Mouse (Mus musculus) lung, postnatal 0 days (tissue): ENCODE data around the gene Cd164l2. TPM values are rescaled to one million over a fixed set of nuclear protein-coding genes. Genes with fewer than 3 reads are reported as not detected.
A peak's percentile ranks its signal among the peaks of the same experiment; 100 is the strongest.

Experiments
- ATAC-seq: fragments of 200-750 bp; cut with Nextera tagmentation; 2 replicates; pipeline ENCODE4 v1.8.0; 2017; ENCODE audit warnings: moderate library complexity
- DNase-seq: peaks from one replicate; pipeline ENCODE4 v3.0.0-alpha.2; 2016; ENCODE audit warnings: low spot score
- H3K27ac ChIP-seq: fragments of 300-500 bp; sonication (generic); 2 replicates; pipeline ENCODE4 v1.5.1; 2014; ENCODE audit warnings: antibody characterized with exemption, mild to moderate bottlenecking, low read length, mixed read lengths
- H3K27me3 ChIP-seq: fragments of 300-500 bp; sonication (generic); replicated peaks from 2 replicates; pipeline ENCODE4 v1.6.1; 2014; ENCODE audit warnings: low read length, mixed read lengths; ENCODE audit not compliant: insufficient read depth
- H3K36me3 ChIP-seq: fragments of 300-500 bp; sonication (generic); 2 replicates; pipeline ENCODE4 v1.6.1; 2014; ENCODE audit warnings: low read length, mixed read lengths; ENCODE audit not compliant: insufficient read depth
- H3K4me1 ChIP-seq: fragments of 300-500 bp; sonication (generic); 2 replicates; pipeline ENCODE4 v1.6.1; 2014; ENCODE audit warnings: antibody characterized with exemption, low read depth, low read length, mixed read lengths; ENCODE audit not compliant: insufficient read depth
- H3K4me2 ChIP-seq: fragments of 300-500 bp; sonication (generic); replicated peaks from 2 replicates; pipeline ENCODE4 v1.6.1; 2014; ENCODE audit warnings: low read depth, mild to moderate bottlenecking, low read length, moderate library complexity, mixed read lengths
- H3K4me3 ChIP-seq: fragments of 300-500 bp; sonication (generic); 2 replicates; pipeline ENCODE4 v1.5.1; 2014; ENCODE audit warnings: low read depth, low read length
- H3K9ac ChIP-seq: fragments of 300-500 bp; sonication (generic); replicated peaks from 2 replicates; pipeline ENCODE4 v1.6.1; 2014; ENCODE audit warnings: low read depth, mild to moderate bottlenecking
- H3K9me3 ChIP-seq: fragments of 300-500 bp; sonication (generic); 2 replicates; pipeline ENCODE4 v1.6.1; 2016; ENCODE audit warnings: low read length, mixed read lengths
- CTCF ChIP-seq: IDR thresholded peaks from 2 replicates; pipeline ENCODE4 v1.5.1; 2016; ENCODE audit warnings: antibody characterized with exemption, mild to moderate bottlenecking
- EP300 ChIP-seq: IDR thresholded peaks from 2 replicates; pipeline ENCODE4 v1.6.1; 2016; ENCODE audit warnings: antibody characterized with exemption, mild to moderate bottlenecking, control low read depth
- WGBS: fragments of 180-500 bp; shearing (Covaris S2); extraction: QIAGEN DNeasy Blood & Tissue Kit; methylation state at CpG from one replicate; pipeline ENCODE4 v1.1.7; 2014; 5-methylcytosine and 5-hydroxymethylcytosine counted together
- polyA plus RNA-seq: library from polyadenylated mRNA; unstranded; fragments of >200 nt; fragmentation: Nextera tagmentation; extraction: Ambion mirVana; gene quantifications from 2 replicates; pipeline ENCODE4 v1.2.1, GENCODE M21; 2015

The Cd164l2 gene
- polyA plus RNA-seq, 1 experiment from 2014 or later = 10.3 TPM

DNA sequence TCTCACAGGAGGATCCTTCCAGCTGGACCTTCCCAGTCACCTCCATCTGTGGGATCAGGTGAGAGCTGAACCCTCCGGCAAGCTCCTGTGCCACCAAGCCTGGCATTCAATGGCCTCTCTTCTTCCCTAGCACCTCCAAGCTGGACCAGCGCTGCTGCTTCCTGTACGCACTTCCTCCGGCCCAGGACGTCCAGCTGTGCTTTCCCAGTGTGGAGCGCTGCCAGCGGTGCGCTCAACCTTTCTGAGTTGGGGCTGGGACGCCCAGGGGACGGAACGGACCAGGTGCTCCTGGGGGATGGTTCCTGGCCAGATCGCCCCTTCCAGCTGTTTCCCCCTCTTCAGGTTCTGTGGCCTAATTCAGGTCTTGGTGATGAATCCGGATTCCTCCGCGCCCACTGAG, 35.1 kb downstream of the Cd164l2 start:
- H3K36me3 ChIP-seq = peaks cover 13% of the 10 kb centered on the region
- TF ChIP-seq EP300 = peak; percentile 86
- no peak for TF ChIP-seq CTCF
- 0 out of 2 replicates have a peak, but pooled peaks cover 21% of the 10 kb centered on the region for H3K27me3 ChIP-seq
- H3K4me3 ChIP-seq = no peak overlapping the region
- ATAC-seq (peak; percentile 66), DNase-seq (peak; percentile 57)
- H3K27ac ChIP-seq = no peak overlapping the region
- WGBS = 33% methylated on average over 15 of the region's 15 CpGs
- 0 out of 2 replicates have a peak overlapping the region, but pooled peaks have one; percentile 14 for H3K4me2 ChIP-seq
- peaks cover 13% of the 10 kb centered on the region; the same call in 1 of the 2 replicates for H3K4me1 ChIP-seq
- H3K9ac ChIP-seq = no peak overlapping the region
- H3K9me3 ChIP-seq = no peaks in the 10 kb centered on the region

DNA sequence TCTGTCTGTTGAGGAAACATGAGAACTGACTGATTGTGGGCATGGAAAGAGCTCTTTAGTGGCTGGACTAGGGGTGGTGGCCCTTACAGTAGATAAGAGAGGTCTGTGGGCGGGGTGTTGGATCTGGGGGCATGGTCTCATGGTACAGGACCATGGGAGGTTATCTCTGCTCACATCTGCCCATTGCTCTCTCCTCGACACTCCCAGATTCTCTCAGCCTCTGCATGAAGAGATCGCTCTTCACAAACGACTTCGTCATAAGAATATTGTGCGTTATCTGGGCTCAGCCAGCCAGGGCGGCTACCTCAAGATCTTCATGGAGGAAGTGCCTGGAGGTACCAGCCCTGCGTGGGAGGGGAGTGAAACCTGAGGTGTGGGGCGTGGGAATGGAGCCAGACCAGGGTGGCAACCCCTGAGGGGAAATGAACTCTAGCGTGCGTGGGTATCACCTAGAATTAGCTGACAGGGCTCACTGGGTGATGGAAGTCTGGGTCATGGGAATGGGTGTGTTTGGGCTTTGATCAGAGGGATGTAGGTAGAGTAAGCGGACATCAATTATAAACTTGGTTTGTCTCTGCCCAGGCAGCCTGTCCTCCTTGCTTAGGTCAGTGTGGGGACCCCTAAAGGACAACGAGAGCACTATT, 36.0 kb downstream of the Cd164l2 start:
- H3K36me3 ChIP-seq = peaks cover 13% of the 10 kb centered on the region
- H3K4me3 ChIP-seq = no peak overlapping the region
- no peak for ATAC-seq
- no peak overlapping the region for H3K9ac ChIP-seq
- TF ChIP-seq EP300 = no peak
- no peaks in the 10 kb centered on the region for H3K9me3 ChIP-seq
- DNase-seq = peak; percentile 11
- H3K4me2 ChIP-seq = no peak overlapping the region
- WGBS = 61% methylated on average over 13 of the region's 13 CpGs
- H3K27ac ChIP-seq = no peak overlapping the region
- peaks cover 7% of the 10 kb centered on the region; the same call in 1 of the 2 replicates for H3K4me1 ChIP-seq
- H3K27me3 ChIP-seq = 0 out of 2 replicates have a peak, but pooled peaks cover 24% of the 10 kb centered on the region

DNA sequence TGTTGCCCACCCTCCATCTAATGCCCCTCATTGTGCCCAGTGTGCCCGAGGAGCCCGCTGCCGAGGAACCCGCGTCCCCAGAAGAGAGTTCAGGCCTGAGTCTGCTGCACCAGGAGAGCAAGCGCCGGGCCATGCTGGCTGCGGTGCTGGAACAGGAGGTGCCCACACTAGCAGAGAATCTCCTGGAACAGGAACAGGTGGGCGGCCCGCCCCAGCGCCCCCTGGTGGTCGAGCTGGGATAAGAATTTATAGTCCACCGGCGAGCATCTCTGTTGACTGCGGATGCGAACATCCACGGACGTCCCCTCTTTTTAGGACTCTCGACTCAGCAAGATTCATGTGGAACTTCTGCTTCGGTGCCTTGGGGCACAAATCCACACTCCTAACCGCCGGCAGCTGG, 38.7 kb downstream of the Cd164l2 start:
- H3K36me3 ChIP-seq = peaks cover 13% of the 10 kb centered on the region
- TF ChIP-seq EP300 (no peak), CTCF (peak; percentile 86)
- WGBS = 8% methylated on average over 22 of the region's 22 CpGs
- no peak overlapping the region for H3K4me3 ChIP-seq
- 0 out of 2 replicates have a peak, but pooled peaks cover 24% of the 10 kb centered on the region for H3K27me3 ChIP-seq
- DNase-seq = peak; percentile 79
- H3K9me3 ChIP-seq = no peaks in the 10 kb centered on the region
- no peak overlapping the region for H3K27ac ChIP-seq
- H3K9ac ChIP-seq = no peak overlapping the region
- ATAC-seq = peak; percentile 55
- peaks cover 7% of the 10 kb centered on the region; the same call in 1 of the 2 replicates for H3K4me1 ChIP-seq
- H3K4me2 ChIP-seq = peak overlapping the region; percentile 35

- Histone ChIP-seq H3K27me3 (0 out of 2 replicates have a peak, but pooled peaks cover 27% of the 10 kb centered on the region), H3K9me3 (no peaks in the 10 kb centered on the region), H3K4me3 (0 out of 2 replicates have a peak overlapping the region, but pooled peaks have one; percentile 1), H3K4me1 (peaks cover 7% of the 10 kb centered on the region; the same call in 1 of the 2 replicates), H3K9ac (no peak overlapping the region), H3K27ac (no peak overlapping the region), H3K36me3 (peaks cover 13% of the 10 kb centered on the region), H3K4me2 (peak overlapping the region; percentile 35)
- DNase-seq = no peak
- TF ChIP-seq EP300 = no peak
- TF ChIP-seq CTCF = no peak
- no peak for ATAC-seq
- WGBS = 9% methylated on average over 31 of the region's 31 CpGs
Measured at GRCm38 (mm10) chr4:133251214-133251613, 39.3 kb downstream of the Cd164l2 start.

- H3K9me3 ChIP-seq = no peaks in the 10 kb centered on the region
- 49% methylated on average over 4 of the region's 4 CpGs for WGBS
- H3K9ac ChIP-seq = no peak overlapping the region
- H3K27me3 ChIP-seq = peaks cover 34% of the 10 kb centered on the region; the same call in 1 of the 2 replicates
- peak; percentile 13; the same call in 1 of the 2 replicates for TF ChIP-seq CTCF
- 0 out of 2 replicates have a peak, but pooled peaks have one; percentile 7 for TF ChIP-seq EP300
- peaks cover 13% of the 10 kb centered on the region for H3K36me3 ChIP-seq
- H3K4me3 ChIP-seq = no peak overlapping the region
- H3K4me1 ChIP-seq = peaks cover 7% of the 10 kb centered on the region; the same call in 1 of the 2 replicates
- no peak overlapping the region for H3K27ac ChIP-seq
- ATAC-seq = no peak
- no peak overlapping the region for H3K4me2 ChIP-seq
- no peak for DNase-seq
Measured at GRCm38 (mm10) chr4:133252089-133252488, 40.2 kb downstream of the Cd164l2 start.

DNA sequence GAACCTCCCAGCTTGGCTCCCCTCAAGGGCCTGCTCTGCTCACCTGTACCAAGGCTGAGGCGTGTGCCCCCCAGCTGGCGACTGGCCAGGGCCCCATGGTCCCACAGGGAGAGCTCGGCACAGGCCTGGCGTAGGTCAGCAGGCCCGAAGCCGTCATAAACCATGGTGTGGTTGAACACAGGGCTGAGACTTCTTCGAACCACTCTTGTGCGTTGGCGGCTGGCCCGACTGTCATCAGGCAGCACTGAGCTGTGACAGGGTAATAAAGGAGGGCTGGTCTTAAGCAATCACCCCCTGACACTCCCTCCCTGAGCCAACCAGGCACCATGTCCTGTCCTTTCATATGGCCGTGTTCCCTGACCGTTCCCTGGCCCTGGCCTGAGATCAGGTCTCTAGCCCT, 41.5 kb downstream of the Cd164l2 start:
- Histone ChIP-seq H3K36me3 (peaks cover 13% of the 10 kb centered on the region), H3K27me3 (peaks cover 34% of the 10 kb centered on the region; the same call in 1 of the 2 replicates), H3K9me3 (no peaks in the 10 kb centered on the region), H3K4me1 (peaks cover 7% of the 10 kb centered on the region; the same call in 1 of the 2 replicates), H3K27ac (no peak overlapping the region), H3K9ac (no peak overlapping the region), H3K4me3 (no peak overlapping the region), H3K4me2 (no peak overlapping the region)
- ATAC-seq (peak; percentile 9; the same call in 1 of the 2 replicates), DNase-seq (peak; percentile 35)
- 76% methylated on average over 12 of the region's 12 CpGs for WGBS
- TF ChIP-seq CTCF = no peak
